Mouse (Mus musculus) liver, adult 2 months (tissue): ENCODE measurements around the gene Ptgdr2. TPM values are rescaled to one million over a fixed set of nuclear protein-coding genes. Genes with fewer than 3 reads are reported as not detected.

Source experiments
- DNase-seq: peaks from one replicate; pipeline ENCODE4 v3.0.0-alpha.2; 2011; ENCODE audit warnings: low read depth, low spot score; ENCODE audit errors: extremely low read depth
- H3K27ac ChIP-seq: fragments of 200-500 bp; replicated peaks from 2 replicates; pipeline ENCODE4 v1.5.1; 2012; ENCODE audit warnings: low read depth, mild to moderate bottlenecking, control low read depth, inconsistent platforms, low read length; ENCODE audit not compliant: insufficient read depth
- H3K27me3 ChIP-seq: fragments of 200-500 bp; 2 replicates; pipeline ENCODE4 v1.6.1; 2012; ENCODE audit warnings: mild to moderate bottlenecking, moderate library complexity, low read length, inconsistent platforms; ENCODE audit not compliant: control insufficient read depth, insufficient read depth
- H3K36me3 ChIP-seq: fragments of 200-500 bp; 2 replicates; pipeline ENCODE4 v1.6.1; 2012; ENCODE audit warnings: low read length, inconsistent platforms; ENCODE audit not compliant: control insufficient read depth, insufficient read depth
- H3K4me1 ChIP-seq: fragments of 200-500 bp; 2 replicates; pipeline ENCODE4 v1.6.1; 2011; ENCODE audit warnings: low read length; ENCODE audit not compliant: control insufficient read depth, insufficient read depth
- H3K4me3 ChIP-seq: fragments of 200-500 bp; 2 replicates; pipeline ENCODE4 v1.5.1; 2011; ENCODE audit warnings: low read depth, mild to moderate bottlenecking, control low read depth, low read length, moderate library complexity; ENCODE audit not compliant: insufficient read depth
- H3K79me2 ChIP-seq: fragments of 200-500 bp; 2 replicates; pipeline ENCODE4 v1.6.1; 2012; ENCODE audit warnings: inconsistent platforms, mild to moderate bottlenecking, low read length, moderate library complexity; ENCODE audit not compliant: control insufficient read depth, insufficient read depth
- H3K9ac ChIP-seq: fragments of 200-500 bp; 2 replicates; pipeline ENCODE4 v1.6.1; 2012; ENCODE audit warnings: low read depth, mild to moderate bottlenecking, control low read depth, inconsistent platforms, low read length
- CTCF ChIP-seq: fragments of 200-500 bp; IDR thresholded peaks from 2 replicates; pipeline ENCODE4 v1.5.1; 2011; ENCODE audit warnings: low read depth, low read length, control low read depth
- POLR2A ChIP-seq: fragments of 200-500 bp; IDR thresholded peaks from 2 replicates; pipeline ENCODE4 v1.6.1; 2011; ENCODE audit warnings: low read length, control low read depth; ENCODE audit not compliant: insufficient read depth; ENCODE audit errors: extremely low read depth
- WGBS: fragments of 180-500 bp; shearing (Covaris S2); methylation state at CpG from one replicate; pipeline ENCODE4 v1.1.7; 2018; 5-methylcytosine and 5-hydroxymethylcytosine counted together
- polyA plus RNA-seq: library from polyadenylated mRNA; depleted of rRNA; stranded (reverse); fragments of >200 nt; gene quantifications from 2 replicates; pipeline ENCODE4 v1.2.3, GENCODE M21; 2012
- total RNA-seq: library from RNA; depleted of rRNA; stranded (reverse); fragments of >200 nt; gene quantifications from 2 replicates; pipeline ENCODE4 v1.2.3, GENCODE M21; 2014

Gene Ptgdr2
- total and polyA plus RNA-seq, 2 experiments, result not detected

GRCm38 (mm10) chr19:10909087-10909721, 27.8 kb upstream of the Ptgdr2 start:
- Histone ChIP-seq H3K9ac (no peak overlapping the region), H3K79me2 (no peaks in the 10 kb centered on the region), H3K36me3 (peaks cover 9% of the 10 kb centered on the region), H3K4me1 (peaks cover 7% of the 10 kb centered on the region), H3K4me3 (no peak overlapping the region), H3K27ac (no peak overlapping the region), H3K27me3 (no peaks in the 10 kb centered on the region)
- 79% methylated on average over 6 of the region's 6 CpGs for WGBS
- DNase-seq, result no peak
- TF ChIP-seq POLR2A, result no peak
- no peak for TF ChIP-seq CTCF

GRCm38 (mm10) chr19:10914291-10914690, 22.7 kb upstream of the Ptgdr2 start:
- Histone ChIP-seq H3K27ac (no peak overlapping the region), H3K4me3 (no peak overlapping the region), H3K36me3 (no peaks in the 10 kb centered on the region), H3K9ac (no peak overlapping the region), H3K27me3 (no peaks in the 10 kb centered on the region), H3K4me1 (no peaks in the 10 kb centered on the region), H3K79me2 (no peaks in the 10 kb centered on the region)
- DNase-seq, result no peak
- TF ChIP-seq POLR2A (no peak), CTCF (no peak)
- 81% methylated on average over 7 of the region's 7 CpGs for WGBS

DNA sequence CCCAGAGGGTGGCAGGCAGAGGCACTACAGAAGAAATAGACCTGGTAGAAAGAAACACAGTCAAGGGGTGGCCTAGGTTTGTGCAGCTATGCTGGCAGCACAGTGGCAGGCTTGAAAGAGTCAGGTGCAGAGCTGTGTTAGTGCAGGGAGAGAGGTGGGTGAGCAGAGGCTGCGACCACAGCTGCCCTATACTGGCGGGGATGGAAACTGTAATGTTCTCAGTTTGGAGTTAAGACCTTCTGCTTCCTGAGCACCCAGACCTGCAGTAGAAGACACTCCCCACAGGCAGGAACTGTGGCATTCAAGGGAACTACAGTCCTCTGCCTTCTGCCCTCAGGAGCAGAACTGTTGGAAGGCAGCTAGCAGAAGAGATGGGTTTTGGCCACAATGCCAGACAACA, 22.1 kb upstream of the Ptgdr2 start:
- Histone ChIP-seq H3K4me1 (no peaks in the 10 kb centered on the region), H3K27me3 (no peaks in the 10 kb centered on the region), H3K36me3 (no peaks in the 10 kb centered on the region), H3K9ac (no peak overlapping the region), H3K79me2 (no peaks in the 10 kb centered on the region), H3K27ac (no peak overlapping the region), H3K4me3 (no peak overlapping the region)
- DNase-seq, result no peak
- TF ChIP-seq POLR2A, result no peak
- no peak for TF ChIP-seq CTCF
- 79% methylated on average over 2 of the region's 2 CpGs for WGBS

DNA sequence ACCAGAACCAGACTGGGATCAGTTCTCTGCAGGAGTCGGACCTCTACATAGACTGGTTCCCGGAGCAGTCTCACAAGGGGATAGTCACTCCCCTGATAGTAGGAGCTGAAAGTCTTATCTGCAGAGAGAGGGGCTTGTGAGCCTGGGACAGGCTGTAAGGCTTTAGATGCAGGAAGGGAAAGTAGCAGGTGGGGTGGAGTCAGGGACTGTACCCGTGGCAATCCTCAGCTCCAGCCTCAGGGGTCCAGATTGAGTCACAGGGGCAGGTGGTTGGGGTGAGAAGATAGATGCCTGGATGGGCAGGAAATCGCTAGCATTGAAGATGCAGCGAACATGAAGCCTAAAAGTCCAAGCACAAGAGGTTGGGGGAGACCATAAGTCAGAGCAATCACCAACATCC, 20.5 kb upstream of the Ptgdr2 start:
- WGBS, result 64% methylated on average over 5 of the region's 5 CpGs
- TF ChIP-seq POLR2A, result no peak
- no peak for TF ChIP-seq CTCF
- H3K4me1 ChIP-seq, result no peaks in the 10 kb centered on the region
- H3K4me3 ChIP-seq, result no peak overlapping the region
- no peak overlapping the region for H3K27ac ChIP-seq
- no peak for DNase-seq
- no peaks in the 10 kb centered on the region for H3K36me3 ChIP-seq
- H3K79me2 ChIP-seq, result no peaks in the 10 kb centered on the region
- no peak overlapping the region for H3K9ac ChIP-seq
- H3K27me3 ChIP-seq, result no peaks in the 10 kb centered on the region

- 87% methylated on average over 10 of the region's 10 CpGs for WGBS
- Histone ChIP-seq H3K79me2 (no peaks in the 10 kb centered on the region), H3K4me1 (no peaks in the 10 kb centered on the region), H3K9ac (no peak overlapping the region), H3K27ac (no peak overlapping the region), H3K4me3 (no peak overlapping the region), H3K27me3 (no peaks in the 10 kb centered on the region), H3K36me3 (no peaks in the 10 kb centered on the region)
- DNase-seq, result no peak
- TF ChIP-seq POLR2A, result no peak
- TF ChIP-seq CTCF, result no peak
Measured at GRCm38 (mm10) chr19:10918321-10918991, 18.5 kb upstream of the Ptgdr2 start.

- H3K9ac ChIP-seq, result no peak within 1 kb of the TSS
Measured at GRCm38 (mm10) chr19:10920532-10920931, 16.4 kb upstream of the Ptgdr2 start, which contains the start of gene Zp1. Zp1 (minus strand) TSS chr19:10920632.

More at GRCm38 (mm10) chr19:10920532-10920931, 16.4 kb upstream of the Ptgdr2 start, which contains the start of gene Zp1:
- H3K36me3 ChIP-seq, result no peaks in the 10 kb centered on the region
- no peaks in the 10 kb centered on the region for H3K79me2 ChIP-seq
- no peaks in the 10 kb centered on the region for H3K27me3 ChIP-seq
- H3K4me1 ChIP-seq, result no peaks in the 10 kb centered on the region
- H3K27ac ChIP-seq, result no peak within 1 kb of the TSS
- DNase-seq, result no peak
- H3K4me3 ChIP-seq, result no peak within 1 kb of the TSS
- TF ChIP-seq POLR2A (no peak), CTCF (no peak)
- 76% methylated on average over 2 of the region's 2 CpGs for WGBS
